Mouse (Mus musculus) ES-E14 (cell line): Measurements from ENCODE around the gene Homer1. TPM values are rescaled to one million over a fixed set of nuclear protein-coding genes. Genes with fewer than 3 reads are reported as not detected.

Experiments
- DNase-seq: peaks from one replicate; pipeline ENCODE4 v3.0.0-alpha.2; 2013; ENCODE audit warnings: low read depth, low spot score
- H3K27ac ChIP-seq: 2 replicates; pipeline ENCODE4 v1.5.1; 2012; ENCODE audit warnings: low read depth, mild to moderate bottlenecking, low read length, moderate library complexity, mixed read lengths; ENCODE audit not compliant: poor library complexity, insufficient read depth, severe bottlenecking
- H3K36me3 ChIP-seq: 2 replicates; pipeline ENCODE4 v1.6.1; 2012; ENCODE audit warnings: mild to moderate bottlenecking, low read length, moderate library complexity, mixed read lengths; ENCODE audit not compliant: control insufficient read depth, poor library complexity, insufficient read depth, severe bottlenecking
- H3K4me1 ChIP-seq, 2 experiments: fragments of 150-350 bp in 1 of 2; sonication (generic) in 1 of 2; 2 replicates each; pipeline ENCODE4 v1.6.1; 2012; ENCODE audit warnings: low read length in 2 of 2, mild to moderate bottlenecking in 1 of 2, mixed read lengths in 1 of 2; ENCODE audit not compliant: control insufficient read depth in 2 of 2, insufficient read depth in 2 of 2, poor library complexity in 1 of 2
- H3K4me3 ChIP-seq, 2 experiments: fragments of 150-350 bp in 1 of 2; sonication (generic) in 1 of 2; 2 replicates each; pipeline ENCODE4 v1.5.1; 2012; ENCODE audit warnings: low read length in 2 of 2, low read depth in 1 of 2, mild to moderate bottlenecking in 1 of 2, mixed read lengths in 1 of 2; ENCODE audit not compliant: insufficient read depth in 1 of 2, poor library complexity in 1 of 2, severe bottlenecking in 1 of 2
- H3K9ac ChIP-seq: 2 replicates; pipeline ENCODE4 v1.6.1; 2012; ENCODE audit warnings: low read depth, mild to moderate bottlenecking, low read length, mixed read lengths; ENCODE audit not compliant: poor library complexity, insufficient read depth, severe bottlenecking
- H3K9me3 ChIP-seq: fragments of 150-350 bp; sonication (generic); 2 replicates; pipeline ENCODE4 v1.6.1; 2012; ENCODE audit warnings: low read depth, mild to moderate bottlenecking, low read length; ENCODE audit not compliant: control insufficient read depth, insufficient read depth
- CHD2 ChIP-seq: IDR thresholded peaks from 2 replicates; pipeline ENCODE4 v1.6.1; 2014; ENCODE audit warnings: mild to moderate bottlenecking, low read depth, low read length, inconsistent platforms
- HCFC1 ChIP-seq: IDR thresholded peaks from 2 replicates; pipeline ENCODE4 v1.6.1; 2012; ENCODE audit warnings: low read length, inconsistent platforms, borderline replicate concordance; ENCODE audit not compliant: insufficient read depth
- MAFK ChIP-seq: IDR thresholded peaks from 2 replicates; pipeline ENCODE4 v1.6.1; 2014; ENCODE audit warnings: mild to moderate bottlenecking, low read depth, low read length, inconsistent platforms; ENCODE audit not compliant: insufficient read depth
- ZC3H11A ChIP-seq: IDR thresholded peaks from 2 replicates; pipeline ENCODE4 v1.6.1; 2012; ENCODE audit warnings: low read depth, mild to moderate bottlenecking, inconsistent platforms, low read length, borderline replicate concordance
- ZNF384 ChIP-seq: IDR thresholded peaks from 2 replicates; pipeline ENCODE4 v1.6.1; 2012; ENCODE audit warnings: low read depth, low read length, inconsistent platforms
- in situ Hi-C, 2 experiments: fragments of 600-800 bp; cut with MboI; formaldehyde crosslinking; loops; one replicate each; pipeline ENCODE4 v1.15.1; 2025; ENCODE audit warnings: low sequenced_read_pairs in 2 of 2, inconsistent platforms in 1 of 2; ENCODE audit not compliant: unreplicated experiment in 2 of 2
- total RNA-seq: library from RNA; depleted of rRNA; stranded (reverse); fragments of 300-350 nt; gene quantifications from 2 replicates; pipeline ENCODE4 v1.2.3, GENCODE M21; 2012; rRNA removed

Homer1 gene
- total RNA-seq, 1 experiment: 21.6 TPM

- in situ Hi-C loops: no loop called here
- Histone ChIP-seq H3K9ac (no peak overlapping the region), H3K9me3 (no peaks in the 10 kb centered on the region), H3K27ac (no peak overlapping the region; the same call in 1 of the 2 replicates), H3K4me1 (no peaks in the 10 kb centered on the region), H3K4me3 (no peak overlapping the region), H3K36me3 (no peaks in the 10 kb centered on the region)
- no peak for TF ChIP-seq HCFC1
- no peak for TF ChIP-seq MAFK
- no peak for TF ChIP-seq ZC3H11A
- no peak for TF ChIP-seq CHD2
- TF ChIP-seq ZNF384: no peak
- DNase-seq: no peak
Observed at GRCm38 (mm10) chr13:93423224-93423623, 123.8 kb downstream of the Homer1 start.

GRCm38 (mm10) chr13:93427920-93428876, 128.8 kb downstream of the Homer1 start:
- no peak for TF ChIP-seq ZNF384
- Histone ChIP-seq H3K9me3 (no peaks in the 10 kb centered on the region), H3K9ac (no peak overlapping the region), H3K4me1 (no peaks in the 10 kb centered on the region), H3K27ac (no peak overlapping the region), H3K4me3 (no peak overlapping the region), H3K36me3 (no peaks in the 10 kb centered on the region)
- in situ Hi-C loops: no loop called here
- DNase-seq: no peak

- Histone ChIP-seq H3K36me3 (no peaks in the 10 kb centered on the region), H3K9me3 (no peaks in the 10 kb centered on the region), H3K4me3 (no peak overlapping the region), H3K27ac (no peak overlapping the region), H3K4me1 (no peaks in the 10 kb centered on the region), H3K9ac (no peak overlapping the region)
- TF ChIP-seq ZNF384 (no peak), MAFK (no peak), ZC3H11A (no peak), HCFC1 (no peak), CHD2 (no peak)
- in situ Hi-C loops: no loop called here
- no peak for DNase-seq
Observed at GRCm38 (mm10) chr13:93429205-93429604, 129.8 kb downstream of the Homer1 start.

GRCm38 (mm10) chr13:93440167-93440566, 140.7 kb downstream of the Homer1 start:
- H3K27ac ChIP-seq: no peak overlapping the region
- no peak for TF ChIP-seq ZC3H11A
- no peak for TF ChIP-seq CHD2
- no peak for TF ChIP-seq MAFK
- no peak for TF ChIP-seq ZNF384
- no peak for DNase-seq
- H3K9ac ChIP-seq: no peak overlapping the region
- H3K4me3 ChIP-seq: no peak overlapping the region
- no peaks in the 10 kb centered on the region for H3K9me3 ChIP-seq
- in situ Hi-C loops: no loop called here
- H3K36me3 ChIP-seq: peaks cover 15% of the 10 kb centered on the region
- H3K4me1 ChIP-seq: peaks cover 0 to 2% of the 10 kb centered on the region in 2 experiments; a peak in 3 of 4 replicates

GRCm38 (mm10) chr13:93453275-93453674, 153.8 kb downstream of the Homer1 start:
- H3K36me3 ChIP-seq: peaks cover 5% of the 10 kb centered on the region
- no peak overlapping the region for H3K27ac ChIP-seq
- H3K9me3 ChIP-seq: no peaks in the 10 kb centered on the region
- no peaks in the 10 kb centered on the region for H3K4me1 ChIP-seq
- in situ Hi-C loops: no loop called here
- H3K4me3 ChIP-seq: no peak overlapping the region
- TF ChIP-seq CHD2 (no peak), ZC3H11A (no peak)
- no peak for DNase-seq
- no peak overlapping the region for H3K9ac ChIP-seq

Other genes with a start within 250 kb of the Homer1 start
- gene Cmya5, start 154.9 kb upstream of the Homer1 start, total RNA-seq: 0.49 and 0.63 TPM in 2 replicates
- gene Tent2, start 107.2 kb upstream of the Homer1 start, total RNA-seq: 19.3 and 27.9 TPM in 2 replicates
- gene Jmy, start 200.2 kb downstream of the Homer1 start, total RNA-seq: 11.8 and 17.7 TPM in 2 replicates